Mouse (Mus musculus): ENCODE measurements at regions not wholly inside any gene's neighbourhood (a gene's known extent, or its start where the extent isn't known, plus 50 kb on each side); places are given as distances from the start of the nearest gene placed in this dataset.

DNA sequence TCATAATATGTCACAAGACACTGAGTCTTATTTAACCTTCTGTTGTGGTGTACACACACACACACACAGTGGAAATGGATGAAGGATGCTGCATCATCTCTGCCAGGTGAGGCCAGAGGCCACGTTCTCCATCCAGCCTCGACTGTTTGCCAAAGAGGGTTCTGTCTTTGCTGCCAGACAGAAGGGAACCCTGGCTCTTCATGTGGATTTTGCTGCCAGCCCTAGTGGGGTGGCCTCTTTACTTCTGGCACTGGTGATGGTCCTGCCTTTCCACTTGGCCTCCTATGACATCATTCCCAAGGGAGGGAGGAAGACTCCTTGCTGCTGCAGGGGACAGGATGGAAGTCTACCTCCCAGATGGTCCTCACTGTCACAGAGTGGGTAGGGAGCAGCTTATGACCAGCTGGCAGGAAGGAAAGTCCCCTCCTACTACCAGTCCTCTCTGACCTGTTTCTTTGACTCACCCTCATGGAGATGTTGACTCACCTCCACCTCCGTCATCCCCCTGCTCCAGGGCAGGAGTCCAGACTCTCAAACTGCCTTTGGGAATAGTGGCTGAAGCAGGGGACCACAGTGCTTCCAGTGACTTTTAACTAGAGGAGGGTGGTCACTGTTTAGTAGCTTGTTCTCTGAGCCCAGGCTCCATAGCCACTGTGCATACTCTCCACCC lies 122.4 kb upstream of the Mpp6 start:
- Histone ChIP-seq H3K79me2 (replicated peaks; ENCODE audit: control insufficient read depth, extremely low read depth, insufficient read depth, poor library complexity, severe bottlenecking) (no peaks in the 10 kb centered on the region), H3K27ac (ENCODE audit: insufficient read depth, low read depth) (no peak overlapping the region), H3K4me1 (ENCODE audit: control insufficient read depth in 1 of 2, insufficient read depth in 2 of 2) (no peaks in the 10 kb centered on the region), H3K4me2 (ENCODE audit: insufficient read depth, low read depth, poor library complexity, severe bottlenecking) (no peak overlapping the region), H3K36me3 (replicated peaks in 1 of 2; ENCODE audit: control insufficient read depth in 1 of 2, insufficient read depth in 1 of 2, low read length in 1 of 2) (no peaks in the 10 kb centered on the region), H3K4me3 (replicated peaks in 1 of 3; ENCODE audit: low read depth in 2 of 3, low read length in 2 of 3, poor library complexity in 1 of 3) (no peak overlapping the region), H3K9me3 (replicated peaks; ENCODE audit: low read length) (no peaks in the 10 kb centered on the region), H3K9ac (ENCODE audit: insufficient read depth, low read depth) (no peak overlapping the region), H3K27me3 (replicated peaks) (no peaks in the 10 kb centered on the region)
- TF ChIP-seq MAZ (IDR thresholded peaks at IDR 0.05; ENCODE audit: low read depth, low read length) (no peak), MAFK (IDR thresholded peaks at IDR 0.05; ENCODE audit: insufficient replicate concordance, low read length) (no peak), CHD1 (IDR thresholded peaks at IDR 0.05; ENCODE audit: low read depth, low read length) (no peak), ZMIZ1 (IDR thresholded peaks at IDR 0.05; ENCODE audit: low read depth, low read length) (no peak), KAT2A (IDR thresholded peaks at IDR 0.05; ENCODE audit: insufficient replicate concordance, low read length) (no peak), E2F4 (IDR thresholded peaks at IDR 0.05; ENCODE audit: insufficient replicate concordance, low read depth, low read length) (no peak)
- in situ Hi-C loops (cut with MboI; ENCODE audit: low pct_ligation_motif_present, low pct_unique_long_range_greater_than_20kb, low sequenced_read_pairs) (no loop called here), dilution Hi-C loops (cut with MboI; ENCODE audit: extremely low pct_ligation_motif_present, extremely low pct_unique_long_range_greater_than_20kb, low sequenced_read_pairs) (no loop called here)
- DNase-seq (ENCODE audit: extremely low read depth) = no peak

GRCm38 (mm10) chr6:49989585-49990521 lies 120.2 kb upstream of the Mpp6 start:
- H3K4me1 ChIP-seq (ENCODE audit: control insufficient read depth in 1 of 2, insufficient read depth in 2 of 2) = no peaks in the 10 kb centered on the region
- no peak overlapping the region for H3K4me3 ChIP-seq (replicated peaks in 1 of 3; ENCODE audit: low read depth in 2 of 3, low read length in 2 of 3, poor library complexity in 1 of 3)
- H3K27me3 ChIP-seq (replicated peaks) = no peaks in the 10 kb centered on the region
- in situ Hi-C loops (cut with MboI; ENCODE audit: low pct_ligation_motif_present, low pct_unique_long_range_greater_than_20kb, low sequenced_read_pairs) (no loop called here), dilution Hi-C loops (cut with MboI; ENCODE audit: extremely low pct_ligation_motif_present, extremely low pct_unique_long_range_greater_than_20kb, low sequenced_read_pairs) (no loop called here)
- H3K79me2 ChIP-seq (replicated peaks; ENCODE audit: control insufficient read depth, extremely low read depth, insufficient read depth, poor library complexity, severe bottlenecking) = no peaks in the 10 kb centered on the region
- no peaks in the 10 kb centered on the region for H3K9me3 ChIP-seq (replicated peaks; ENCODE audit: low read length)
- no peak overlapping the region for H3K9ac ChIP-seq (ENCODE audit: insufficient read depth, low read depth)
- DNase-seq (ENCODE audit: extremely low read depth) = no peak
- no peak overlapping the region for H3K4me2 ChIP-seq (ENCODE audit: insufficient read depth, low read depth, poor library complexity, severe bottlenecking)
- H3K27ac ChIP-seq (ENCODE audit: insufficient read depth, low read depth) = no peak overlapping the region
- TF ChIP-seq NRF1 (IDR thresholded peaks at IDR 0.05; ENCODE audit: low read depth, low read length) (no peak), POLR2AphosphoS2 (IDR thresholded peaks at IDR 0.05; ENCODE audit: low read depth, low read length) (no peak), MEF2A (IDR thresholded peaks at IDR 0.05; ENCODE audit: borderline replicate concordance, low read depth, low read length) (no peak), ZNF384 (IDR thresholded peaks at IDR 0.05; ENCODE audit: low read depth, low read length) (no peak), ZMIZ1 (IDR thresholded peaks at IDR 0.05; ENCODE audit: low read depth, low read length) (no peak), MYC (IDR thresholded peaks at IDR 0.05; ENCODE audit: low read depth, low read length) (no peak), JUND (conservative IDR thresholded peaks at IDR 0.05; ENCODE audit: low read depth, low read length) (no peak), IRF4 (IDR thresholded peaks at IDR 0.05; ENCODE audit: low read depth, low read length) (no peak), CHD2 (IDR thresholded peaks at IDR 0.05; ENCODE audit: low read length) (no peak), MXI1 (IDR thresholded peaks at IDR 0.05; ENCODE audit: low read depth, low read length) (no peak), UBTF (IDR thresholded peaks at IDR 0.05; ENCODE audit: low read depth, low read length) (no peak), ETS1 (conservative IDR thresholded peaks at IDR 0.05; ENCODE audit: low read depth, low read length) (no peak), ELF1 (IDR thresholded peaks at IDR 0.05; ENCODE audit: low read depth, low read length) (no peak)
- H3K36me3 ChIP-seq (replicated peaks in 1 of 2; ENCODE audit: control insufficient read depth in 1 of 2, insufficient read depth in 1 of 2, low read length in 1 of 2) = no peaks in the 10 kb centered on the region
